Mouse (Mus musculus) urinary bladder, postnatal 10 days (tissue): ENCODE results near the gene Oprm1.
"Not testable (repeated sequence)": the region's sequence is repeated elsewhere in the genome, so short reads cannot be mapped to it uniquely, and the experiment has no call there.

Experiments used
- DNase-seq: peaks from one replicate; pipeline ENCODE4 v3.0.0; 2022; ENCODE audit warnings: low spot score

Oprm1 gene

DNA sequence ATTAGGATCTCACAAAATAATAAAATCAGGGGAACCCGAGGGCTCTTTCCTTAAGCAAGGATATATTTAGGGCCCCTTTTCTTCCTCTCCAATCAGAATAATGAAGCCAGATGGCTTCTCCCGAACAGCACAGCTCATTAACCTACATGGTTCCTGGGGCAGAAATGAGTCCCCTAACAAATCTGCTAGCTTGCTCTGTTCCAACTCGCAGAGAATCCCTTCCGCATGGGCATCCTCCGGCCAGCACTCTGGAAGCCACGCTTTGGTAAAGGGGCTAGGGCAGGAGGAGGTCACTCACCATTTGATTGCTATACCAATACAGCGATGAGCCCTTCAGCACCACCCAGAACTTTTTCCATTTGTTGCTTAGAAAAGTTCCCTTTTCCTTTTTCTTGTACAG, 220.9 kb downstream of the Oprm1 start:
- no peak for DNase-seq

DNA sequence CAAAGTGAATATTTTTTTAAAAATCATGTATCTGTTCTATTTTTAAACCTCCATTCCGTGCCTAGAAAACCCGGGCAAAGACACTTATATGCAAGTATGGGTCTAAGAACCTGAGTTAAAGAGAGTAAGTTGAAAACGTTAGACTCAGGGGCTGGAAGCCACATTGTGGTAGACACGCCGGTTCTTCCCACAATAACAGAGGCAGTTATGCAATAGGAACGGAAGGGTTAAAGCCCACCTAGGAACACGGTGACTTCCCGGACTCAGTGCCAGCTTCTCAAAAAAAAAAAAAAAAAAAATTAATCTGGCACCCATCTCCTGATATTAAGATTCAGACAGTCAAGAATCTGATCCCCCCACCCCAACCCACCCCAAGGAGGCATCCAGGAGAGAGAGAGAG, 221.5 kb downstream of the Oprm1 start:
- DNase-seq = no peak

DNA sequence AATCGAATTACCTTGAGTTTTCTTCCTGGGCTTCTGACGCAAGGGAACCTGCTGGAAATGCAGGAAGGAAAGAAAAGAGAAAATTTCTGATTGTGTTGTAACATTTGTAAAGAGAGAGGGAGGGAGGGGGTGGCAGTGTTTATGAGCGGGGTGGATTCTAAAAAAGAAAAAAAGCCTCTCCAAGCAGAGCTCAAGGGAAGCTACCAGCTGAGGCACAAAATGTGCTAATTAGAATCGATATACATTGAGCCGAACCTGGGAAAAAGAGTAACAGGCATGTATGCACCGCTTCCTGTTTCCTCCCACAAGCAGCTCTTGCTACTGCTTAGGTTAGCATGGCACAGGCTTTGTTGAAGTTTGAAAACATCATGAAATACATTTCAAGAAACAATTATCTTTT, 221.9 kb downstream of the Oprm1 start:
- no peak for DNase-seq

DNA sequence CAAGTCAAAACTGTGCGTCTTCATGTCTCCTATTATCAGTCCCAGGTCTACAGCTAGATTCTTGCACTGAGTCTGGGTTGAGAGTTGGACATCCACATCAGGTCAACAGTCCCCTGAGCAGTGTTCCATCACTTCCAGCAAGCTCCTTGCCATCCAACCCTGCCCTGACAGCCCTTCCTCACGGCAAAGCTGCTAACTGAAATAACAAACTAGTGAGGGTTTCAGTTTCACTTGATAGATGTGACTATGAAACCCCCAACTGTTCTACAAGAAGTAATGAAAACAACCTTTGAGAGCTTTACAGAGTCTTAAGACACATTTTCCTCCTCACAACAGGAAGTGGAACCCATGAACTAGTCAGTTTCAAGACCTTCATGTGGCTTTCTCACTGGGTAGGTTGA, 224.4 kb downstream of the Oprm1 start:
- DNase-seq = no peak

DNA sequence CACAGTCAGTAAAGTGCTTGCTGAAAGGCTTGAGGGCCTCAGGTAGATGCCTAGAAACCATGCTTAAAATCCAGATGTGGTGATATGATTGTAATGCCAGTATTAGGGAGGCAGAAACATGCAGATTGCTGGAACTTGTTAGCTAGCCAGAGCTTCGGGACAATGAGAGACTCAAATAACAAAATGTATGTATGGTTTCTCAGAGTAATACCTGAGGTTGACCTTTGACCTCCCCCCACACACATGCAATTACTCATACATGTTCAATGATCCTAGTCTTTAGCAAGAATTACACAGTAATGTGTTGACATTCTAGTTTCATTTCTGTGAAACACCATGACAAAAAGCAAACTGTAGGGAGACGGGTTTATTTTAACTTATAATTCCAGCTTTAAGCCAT, 225.1 kb downstream of the Oprm1 start:
- DNase-seq = no peak

DNA sequence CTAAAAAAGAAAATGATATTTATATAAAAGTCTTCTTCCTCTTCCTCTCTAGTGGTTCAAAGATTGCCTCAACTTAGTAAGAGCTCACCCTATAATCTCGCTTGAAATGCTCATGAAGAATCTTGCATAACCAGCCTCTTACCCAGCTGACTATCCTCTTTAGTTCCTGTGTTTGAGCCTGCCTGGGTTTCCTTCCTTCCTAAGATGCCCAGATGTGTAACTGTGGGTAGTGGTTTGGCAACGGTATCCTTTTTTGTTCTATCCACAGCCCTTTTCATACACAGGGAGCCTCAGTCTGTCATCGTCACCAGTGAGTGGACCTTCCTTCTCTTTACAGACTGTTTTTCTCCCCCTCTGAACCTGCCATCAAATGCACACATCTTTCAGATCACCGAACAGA, 227.9 kb downstream of the Oprm1 start:
- no peak for DNase-seq

DNA sequence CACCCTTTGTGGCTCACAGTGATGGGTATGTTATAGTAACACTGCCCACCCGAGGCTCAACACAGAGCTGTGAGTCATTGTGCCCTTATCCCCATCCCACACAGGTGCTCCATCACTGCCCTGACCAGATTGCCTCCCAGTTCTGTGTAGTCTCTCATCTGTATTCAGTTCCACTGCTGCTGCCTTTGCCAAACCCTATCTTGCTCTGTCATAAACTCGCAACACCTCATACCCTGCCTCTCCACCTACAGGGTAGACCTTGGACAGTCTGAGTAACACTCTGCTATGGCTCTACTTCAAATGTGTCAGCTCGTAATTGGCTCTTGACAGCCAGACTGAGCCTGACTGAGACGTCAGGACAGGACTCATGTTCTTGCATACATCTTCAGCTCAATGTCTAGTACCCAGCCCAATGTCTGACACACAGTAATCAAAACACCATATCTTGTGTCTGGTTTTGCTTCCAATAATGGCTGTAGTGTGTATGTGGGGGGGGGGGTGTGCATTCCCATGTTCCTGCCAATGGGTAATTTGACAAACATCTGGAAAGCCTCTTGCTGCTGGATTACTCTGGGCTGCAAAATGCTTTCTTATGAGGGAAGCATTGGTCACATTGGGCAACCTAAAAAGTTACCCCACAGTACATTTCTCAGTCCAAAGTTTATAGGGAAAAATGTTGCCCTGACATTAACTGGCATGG, 229.2 kb downstream of the Oprm1 start:
- no peak for DNase-seq

DNA sequence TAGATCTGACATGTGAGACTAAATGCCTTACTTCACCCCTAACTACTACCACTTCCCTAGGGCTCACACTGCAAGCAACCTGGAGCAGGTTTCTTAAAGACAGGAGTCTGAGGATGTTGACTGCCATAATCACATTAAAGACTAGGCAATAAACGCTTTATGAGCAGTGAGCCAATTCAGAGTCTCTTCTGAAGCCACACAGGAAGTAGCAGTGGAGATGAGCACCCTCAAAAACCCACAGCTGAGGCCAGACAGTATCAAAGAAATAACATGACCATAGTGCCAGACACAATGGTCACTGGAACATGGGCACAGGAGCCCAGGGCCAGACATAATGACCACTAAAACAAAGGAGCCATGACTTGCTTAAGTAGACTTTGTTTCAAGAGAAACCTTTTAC, 230.2 kb downstream of the Oprm1 start:
- no peak for DNase-seq

DNA sequence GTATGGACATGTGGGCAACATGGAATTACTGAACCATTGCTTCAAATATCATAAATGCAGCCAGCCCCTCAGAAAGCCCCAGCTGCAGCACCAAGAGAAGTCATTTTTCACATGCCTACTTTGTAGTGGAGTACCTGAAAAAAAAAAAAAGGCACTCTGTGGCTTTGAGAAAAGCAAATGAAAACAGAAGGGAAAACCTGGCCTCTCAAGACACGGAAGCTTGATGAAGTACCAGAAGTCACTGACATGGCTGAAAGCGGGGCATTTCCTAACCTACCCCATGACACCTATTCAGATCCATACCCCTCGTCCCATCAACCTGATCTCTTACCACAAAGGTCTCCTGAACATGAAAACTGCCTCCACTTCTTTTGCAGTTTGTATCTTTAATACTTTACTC, 238.6 kb downstream of the Oprm1 start:
- DNase-seq = no peak

DNA sequence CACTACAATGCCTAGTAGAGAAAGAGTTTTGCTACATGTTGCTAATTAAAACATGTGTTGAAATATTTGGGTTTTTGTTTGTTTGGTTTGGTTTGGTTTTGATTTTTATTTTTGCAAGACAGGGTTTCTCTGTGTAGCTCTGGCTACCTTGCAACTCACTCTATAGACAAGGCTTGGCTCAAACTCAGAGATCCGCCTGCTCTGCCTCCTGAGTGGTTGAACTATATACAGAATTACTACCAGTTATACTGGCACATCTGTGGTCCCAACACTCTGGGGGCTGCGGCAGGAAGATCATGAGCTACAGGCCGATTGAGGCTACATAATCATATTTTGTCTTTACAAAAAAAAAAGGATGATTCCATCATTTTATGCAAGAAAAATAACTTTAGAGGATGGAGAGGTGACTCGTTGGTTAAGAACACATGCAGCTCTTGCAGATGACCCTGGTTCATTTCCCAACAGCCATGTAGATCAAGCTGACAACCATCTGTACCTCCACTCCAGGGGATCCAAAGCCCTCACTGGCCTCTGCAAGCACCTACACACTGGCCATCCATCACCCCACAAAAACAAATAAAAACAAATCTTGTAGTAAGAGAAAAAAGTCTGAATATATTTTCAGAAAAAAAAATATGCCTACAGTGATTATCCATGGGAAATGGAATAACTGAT, 240.4 kb downstream of the Oprm1 start:
- DNase-seq = no peak

DNA sequence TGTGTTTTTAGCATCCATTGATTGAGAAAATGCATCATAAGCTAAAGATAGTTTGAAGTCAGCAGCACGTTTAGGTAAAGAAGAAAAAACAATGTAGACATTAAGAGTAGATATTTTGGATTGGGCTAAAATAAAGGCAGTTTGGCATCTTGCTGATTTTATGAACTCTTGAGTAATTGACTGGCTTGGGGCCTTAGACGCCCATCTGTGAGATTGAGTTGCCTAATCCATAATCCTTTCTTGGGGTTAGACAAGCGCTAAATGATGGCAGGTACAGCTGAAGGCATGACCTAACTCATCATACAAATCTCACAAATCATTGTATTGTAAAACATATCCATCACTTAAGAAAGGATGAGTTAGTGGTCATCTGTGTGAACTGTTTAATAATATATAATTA, 241.0 kb downstream of the Oprm1 start:
- no peak for DNase-seq

DNA sequence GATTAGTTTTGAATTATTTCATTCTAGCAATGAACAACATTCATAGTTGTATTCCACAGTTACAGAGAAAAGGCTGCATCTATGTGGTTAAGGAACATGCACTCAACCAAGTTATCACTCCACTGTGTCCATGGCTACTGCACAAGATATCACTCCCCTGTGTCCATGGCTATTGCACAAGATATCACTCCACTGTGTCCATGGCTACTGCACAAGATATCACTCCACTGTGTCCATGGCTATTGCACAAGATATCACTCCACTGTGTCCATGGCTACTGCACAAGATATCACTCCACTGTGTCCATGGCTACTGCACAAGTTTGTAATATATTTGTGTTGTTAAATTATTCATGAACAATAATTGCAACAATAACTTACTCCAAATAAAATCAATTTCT, 245.6 kb downstream of the Oprm1 start:
- DNase-seq = not testable (repeated sequence)

DNA sequence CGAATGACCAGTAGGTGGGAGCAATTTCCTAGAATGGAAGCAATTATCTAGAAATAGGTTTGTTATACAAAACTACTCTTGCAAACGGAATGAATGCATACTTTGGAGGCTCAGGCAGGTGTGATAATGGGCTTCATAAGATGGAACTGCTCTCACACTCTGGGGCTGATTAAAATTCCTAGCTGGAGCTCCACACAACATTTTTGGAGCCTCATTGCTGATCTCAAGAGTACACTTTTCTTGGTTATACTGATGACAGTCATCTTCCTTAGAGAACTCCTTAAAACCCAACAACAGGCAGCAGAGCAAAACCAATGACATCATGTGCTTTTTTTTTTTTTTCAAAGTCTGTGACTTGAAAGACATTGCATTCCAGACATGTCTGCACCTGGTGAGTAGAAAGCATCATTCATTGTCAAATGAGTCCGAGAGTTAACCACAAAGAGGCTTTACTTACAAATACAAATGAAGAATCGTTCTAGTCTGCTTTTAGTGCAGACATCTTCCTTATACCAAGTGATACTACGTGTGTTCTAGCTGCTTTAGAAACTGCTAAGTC, 246.8 kb downstream of the Oprm1 start:
- DNase-seq = no peak

DNA sequence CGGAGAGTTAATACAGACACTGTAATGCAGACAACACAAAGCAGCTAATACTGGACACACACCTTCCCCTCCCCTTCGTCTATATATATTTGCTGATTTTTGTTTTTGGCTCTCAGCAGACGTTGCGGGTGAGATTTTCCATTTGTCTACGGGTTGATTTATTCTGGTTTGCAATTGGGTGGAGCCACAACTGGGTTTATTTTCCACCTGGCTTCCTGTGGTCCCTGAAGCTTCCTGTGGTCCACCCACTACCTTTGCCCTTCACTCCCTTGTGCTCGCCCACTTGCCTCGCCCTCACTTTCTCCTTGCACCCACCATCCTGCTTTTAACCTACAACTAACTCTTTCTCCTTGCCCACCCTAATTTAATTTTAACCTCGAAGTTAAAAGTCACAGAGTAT, 252.2 kb downstream of the Oprm1 start:
- no peak for DNase-seq

DNA sequence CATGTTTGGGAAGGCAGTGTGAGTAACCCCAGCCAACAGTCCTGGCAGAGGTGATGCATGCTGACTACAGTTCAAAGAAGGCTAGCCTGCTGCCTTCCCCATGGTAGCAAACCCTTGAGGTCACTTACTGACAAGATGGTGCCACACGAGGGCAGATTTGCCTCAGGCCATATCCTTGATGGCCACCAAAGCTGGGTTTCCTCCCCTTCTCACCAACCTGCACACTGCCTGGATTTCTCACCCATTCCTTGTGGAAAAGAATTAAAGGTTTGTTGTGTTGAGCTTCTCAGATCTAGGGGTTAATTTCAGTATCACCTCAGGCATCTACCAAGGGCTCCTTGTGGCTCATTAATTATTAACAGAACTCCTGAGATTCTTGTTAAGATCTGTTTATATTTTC, 256.9 kb downstream of the Oprm1 start:
- no peak for DNase-seq

DNA sequence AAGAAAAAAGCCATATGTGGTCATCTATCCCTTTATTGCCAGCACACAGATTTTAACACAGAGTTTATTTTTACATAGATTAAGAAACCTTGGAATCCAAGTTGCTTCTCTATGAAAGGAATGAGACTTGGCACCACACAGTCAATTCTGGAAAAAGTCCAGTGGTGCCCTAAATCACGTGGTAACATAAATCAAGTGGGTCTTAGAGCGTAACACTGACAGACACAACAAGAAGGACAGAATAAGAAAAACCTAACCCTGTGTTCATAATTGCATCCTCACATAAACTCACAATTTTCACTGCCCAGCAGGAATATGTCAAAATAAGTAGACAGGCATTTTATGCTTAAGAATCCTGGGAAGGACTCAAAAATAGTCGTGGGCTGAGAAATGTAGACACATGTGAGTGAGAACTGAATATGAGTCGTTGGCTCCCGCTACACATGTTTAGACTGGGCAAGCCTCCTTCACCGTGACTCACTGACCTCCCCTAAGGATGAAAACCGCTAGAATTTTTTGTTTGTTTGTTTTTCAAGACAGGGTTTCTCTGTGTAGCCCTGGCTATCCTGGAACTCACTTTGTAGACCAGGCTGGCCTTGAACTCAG, 261.6 kb downstream of the Oprm1 start:
- no peak for DNase-seq

DNA sequence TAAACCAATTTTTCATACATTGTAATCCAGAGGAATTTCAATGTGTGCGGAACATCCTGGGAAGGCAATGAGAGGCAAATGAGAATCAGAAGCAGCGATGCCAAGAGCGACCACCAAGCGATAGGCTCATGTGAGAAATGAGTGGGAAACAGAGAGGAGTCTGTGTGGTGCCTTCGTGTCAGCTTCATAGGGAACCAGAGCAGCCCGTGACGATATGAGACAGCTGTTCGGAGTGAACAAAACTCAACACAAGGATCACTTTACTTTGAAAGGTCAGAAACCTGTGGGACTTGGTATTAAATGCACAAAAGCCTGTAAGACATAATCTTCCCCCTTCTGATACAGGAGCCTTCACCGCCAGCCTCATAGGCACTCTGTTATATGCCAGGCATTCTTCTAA, 262.2 kb downstream of the Oprm1 start:
- DNase-seq = no peak

DNA sequence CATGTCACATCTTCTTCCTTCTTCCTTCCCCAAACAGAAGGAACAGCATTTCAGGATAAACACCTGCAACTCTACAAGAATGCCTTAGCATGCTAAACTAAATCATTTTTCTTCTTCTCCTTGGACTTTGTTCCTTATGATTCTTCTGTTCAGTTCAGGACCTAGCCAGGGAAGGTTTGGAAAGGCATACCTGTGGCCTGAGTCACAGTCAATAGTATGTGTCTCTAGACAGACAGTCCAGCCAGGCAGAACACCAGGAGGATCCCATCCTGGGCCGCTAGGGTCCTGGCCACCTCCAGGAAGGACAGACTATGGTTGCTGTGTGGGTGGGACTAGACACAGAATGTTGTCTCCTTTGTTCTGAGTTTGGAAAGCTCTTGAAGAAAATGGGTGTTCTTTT, 266.7 kb downstream of the Oprm1 start:
- no peak for DNase-seq

DNA sequence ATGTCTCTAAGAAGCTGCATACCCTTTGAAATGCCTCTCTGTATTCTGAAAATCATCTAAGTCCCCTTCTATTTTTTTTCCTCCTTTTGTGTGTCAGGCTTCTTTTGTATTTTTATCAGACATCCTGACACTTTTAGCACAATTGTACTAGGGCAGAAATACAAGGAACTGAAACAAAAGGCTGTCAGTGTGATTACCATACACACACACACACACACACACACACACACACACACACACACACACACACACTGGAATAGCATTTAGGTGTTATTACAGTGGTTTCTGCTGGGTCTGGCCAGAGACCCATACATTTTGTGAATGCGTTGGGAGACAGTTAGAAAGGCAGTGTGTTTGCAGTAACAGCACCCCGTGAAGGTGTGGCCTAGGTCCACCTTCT, 275.2 kb downstream of the Oprm1 start:
- DNase-seq = no peak

DNA sequence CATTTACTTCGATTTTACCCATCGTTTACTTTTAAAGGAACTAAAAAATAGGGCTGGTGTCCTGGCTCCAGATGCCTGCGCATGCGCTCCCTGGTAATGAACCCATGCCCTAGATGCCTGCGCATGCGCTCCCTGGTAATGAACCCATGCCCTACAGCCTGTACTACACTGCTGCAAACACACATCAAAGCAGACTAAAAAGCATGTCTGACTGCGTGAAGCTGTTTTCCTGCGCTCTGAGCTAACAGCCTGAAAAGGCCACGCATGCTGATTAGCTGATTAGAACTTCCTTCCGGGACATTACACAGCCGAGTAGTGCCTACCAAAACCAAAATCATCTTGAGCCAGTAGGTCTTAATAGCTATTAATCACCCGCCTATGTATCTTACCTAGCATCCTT, 277.2 kb downstream of the Oprm1 start:
- no peak for DNase-seq

DNA sequence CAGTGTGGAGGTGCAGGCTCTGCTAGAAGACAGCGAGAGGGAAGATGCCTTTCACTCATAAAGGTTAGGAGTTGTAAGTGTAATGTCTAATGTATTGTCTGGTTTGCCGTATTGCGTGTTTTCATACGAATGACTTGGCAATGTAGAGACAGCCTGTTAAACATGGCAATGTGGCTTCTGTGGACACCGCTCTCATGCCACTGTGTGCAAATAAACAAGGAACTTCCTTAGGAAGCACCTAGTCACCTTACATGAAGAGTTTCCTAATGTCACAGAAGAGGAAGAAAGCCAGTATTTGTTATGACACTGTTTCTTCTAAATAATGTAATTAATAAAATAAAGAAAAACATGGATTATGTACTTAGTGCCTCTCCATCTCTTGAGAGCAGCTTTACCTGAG, 278.9 kb downstream of the Oprm1 start:
- DNase-seq = no peak

DNA sequence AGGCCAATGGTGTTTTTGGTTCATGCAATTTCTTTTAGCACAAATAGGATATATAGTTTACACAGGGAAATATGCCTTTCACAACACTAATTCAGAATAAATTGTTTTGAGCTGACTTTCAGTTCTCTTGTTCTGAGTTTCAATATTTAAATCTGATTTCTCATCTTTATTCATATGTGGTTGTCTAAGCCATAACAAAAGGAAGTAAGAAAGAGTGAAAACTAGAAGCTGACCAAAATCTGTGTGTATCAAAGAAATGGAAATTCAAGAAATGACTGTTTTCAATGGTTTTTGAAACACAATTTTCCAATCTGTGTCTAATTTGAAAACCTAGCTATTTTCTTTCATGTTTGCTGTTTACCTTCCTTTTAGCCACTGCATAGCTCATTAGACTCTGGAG, 282.7 kb downstream of the Oprm1 start:
- DNase-seq = no peak

DNA sequence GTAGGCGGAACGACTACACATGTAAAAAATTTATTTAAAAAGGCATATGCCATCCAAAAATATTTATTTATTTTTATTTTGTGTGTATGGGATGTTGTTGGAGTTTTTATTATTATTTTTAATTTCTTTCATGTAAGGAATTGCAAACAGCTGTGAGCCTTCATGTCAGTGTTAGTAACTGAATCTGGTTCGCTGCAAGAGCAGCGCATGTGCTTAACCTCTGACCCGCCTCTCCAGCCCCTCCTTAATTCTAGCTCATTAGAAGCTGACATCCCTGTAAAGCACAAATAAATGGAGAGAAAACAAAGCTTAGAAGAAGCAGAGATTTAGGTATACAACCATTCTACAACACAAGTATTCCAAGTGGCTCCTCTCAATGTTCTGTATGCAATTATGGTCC, 285.6 kb downstream of the Oprm1 start:
- DNase-seq = no peak
